Mouse (Mus musculus): ENCODE measurements around the gene Gng8.

- TF ChIP-seq POLR2A (IDR thresholded peaks at IDR 0.05; ENCODE audit: borderline replicate concordance, control insufficient read depth, low read depth, low read length), result no peak
- no peak for TF ChIP-seq CTCF (IDR thresholded peaks at IDR 0.05; ENCODE audit: control insufficient read depth, insufficient read depth, low read length)
Measured at GRCm38 (mm10) chr7:16940292-16940691, 48.7 kb downstream of the Gng8 start.

Measured in bone marrow, adult 2 months (tissue).